Mouse (Mus musculus): ENCODE measurements at regions not wholly inside any gene's neighbourhood (a gene's known extent, or its start where the extent isn't known, plus 50 kb on each side); places are given as distances from the start of the nearest gene placed in this dataset.

DNA sequence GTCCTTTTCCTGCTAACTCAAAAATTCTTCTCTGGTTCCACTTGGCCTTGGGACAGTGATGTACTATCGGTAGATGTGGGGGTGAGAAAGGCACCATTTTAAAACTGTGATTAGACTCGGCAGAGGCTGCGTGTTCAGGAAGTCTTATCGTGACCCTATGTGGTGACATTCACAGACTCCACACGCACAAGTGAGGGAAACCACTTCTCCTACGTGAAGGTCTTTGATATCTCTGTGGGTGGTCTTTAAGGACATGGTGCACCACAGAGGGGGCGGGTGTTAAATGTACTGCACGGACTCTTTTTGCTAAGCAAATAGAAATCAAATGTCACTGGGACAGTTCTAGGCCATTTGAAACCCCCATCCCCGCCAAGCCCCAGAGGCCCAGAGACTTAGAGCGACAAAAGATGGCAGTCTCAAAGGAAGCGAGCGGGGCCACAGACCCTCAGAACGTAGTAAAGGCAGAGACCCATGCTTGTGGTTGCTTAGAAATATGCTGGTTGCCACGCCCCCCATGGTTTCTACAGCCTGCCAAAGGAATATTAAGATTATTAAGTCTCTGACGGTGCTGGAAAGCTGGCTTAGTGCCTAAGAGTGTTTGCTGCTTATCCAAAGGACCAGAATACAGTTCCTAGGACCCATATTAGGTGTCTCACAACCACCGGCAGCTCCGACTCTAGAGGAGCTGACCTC lies 73.6 kb upstream of the Slc45a1 start:
- no peak for DNase-seq (ENCODE audit: low spot score in 2 of 2)

DNA sequence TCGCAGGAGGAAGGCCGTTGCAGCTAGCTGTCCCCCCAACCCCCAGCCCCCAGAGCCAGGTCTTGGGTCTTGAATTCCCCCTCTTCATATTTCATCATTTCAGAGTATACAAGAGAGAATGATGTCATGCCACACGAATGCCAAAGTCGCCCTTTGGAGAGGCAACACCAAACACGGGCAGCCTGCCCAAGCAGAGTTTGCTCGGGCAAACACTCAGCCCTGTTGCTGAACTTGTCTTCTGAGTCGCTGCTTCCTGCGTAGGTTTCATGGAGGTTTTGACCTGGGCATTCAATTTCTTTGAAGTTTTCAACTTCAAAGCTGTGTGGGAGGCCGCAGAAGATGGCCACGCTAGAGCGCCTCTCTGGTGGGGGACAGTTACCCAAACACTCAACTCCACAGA lies 72.8 kb upstream of the Slc45a1 start:
- DNase-seq (ENCODE audit: low spot score in 2 of 2), result no peak

DNA sequence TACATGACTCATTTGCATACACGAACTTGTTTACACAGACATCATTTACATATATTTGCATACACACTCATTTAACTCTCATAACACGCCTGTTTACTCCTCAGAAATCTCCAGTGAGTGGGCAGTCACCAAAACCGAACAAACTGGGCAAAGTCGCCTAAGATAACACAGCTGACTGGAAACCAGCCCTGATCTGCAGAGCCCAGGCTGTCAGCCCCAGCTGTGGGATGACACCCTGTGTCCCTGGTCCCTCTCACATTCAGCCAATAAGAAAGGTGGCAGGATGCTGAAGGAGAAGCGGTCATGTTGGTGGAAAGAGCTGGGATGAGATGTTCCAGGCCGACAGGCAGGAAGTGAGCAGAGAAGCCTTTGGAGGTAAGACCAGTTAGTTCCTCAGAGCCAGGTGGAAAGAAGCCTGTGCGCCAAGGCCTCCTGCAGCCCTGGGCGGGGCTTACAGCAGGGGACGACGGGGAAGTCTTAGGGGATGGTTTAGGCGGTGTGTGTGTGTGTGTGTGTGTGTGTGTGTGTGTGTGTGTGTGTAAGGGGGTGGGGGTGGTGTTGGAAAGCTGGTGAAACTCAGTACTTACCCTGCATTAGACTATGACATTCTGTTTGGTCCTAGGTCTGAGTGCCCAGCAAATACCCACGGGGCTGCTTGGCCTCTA lies 69.8 kb upstream of the Slc45a1 start:
- no peak for DNase-seq (ENCODE audit: low spot score in 2 of 2)

DNA sequence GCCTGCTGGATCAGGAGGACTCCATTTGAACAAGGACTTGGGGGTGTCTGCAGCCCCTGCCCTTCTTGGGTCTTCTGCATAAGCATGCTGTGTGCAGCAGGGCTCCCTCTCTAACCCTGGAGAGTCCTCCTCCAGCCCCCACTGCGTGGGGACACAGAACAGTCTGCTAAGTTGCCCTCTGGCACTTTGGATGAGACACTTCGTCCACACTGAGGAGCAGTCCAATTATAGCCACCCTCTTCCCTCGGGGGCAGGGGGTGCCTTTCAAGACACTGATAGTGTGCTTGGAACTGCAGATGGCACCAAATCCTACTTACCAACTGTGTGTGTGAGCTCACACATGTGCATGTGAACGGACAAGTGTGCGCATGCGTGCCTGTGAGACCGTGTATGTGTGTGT lies 65.9 kb upstream of the Slc45a1 start:
- no peak for DNase-seq (ENCODE audit: low spot score in 2 of 2)

DNA sequence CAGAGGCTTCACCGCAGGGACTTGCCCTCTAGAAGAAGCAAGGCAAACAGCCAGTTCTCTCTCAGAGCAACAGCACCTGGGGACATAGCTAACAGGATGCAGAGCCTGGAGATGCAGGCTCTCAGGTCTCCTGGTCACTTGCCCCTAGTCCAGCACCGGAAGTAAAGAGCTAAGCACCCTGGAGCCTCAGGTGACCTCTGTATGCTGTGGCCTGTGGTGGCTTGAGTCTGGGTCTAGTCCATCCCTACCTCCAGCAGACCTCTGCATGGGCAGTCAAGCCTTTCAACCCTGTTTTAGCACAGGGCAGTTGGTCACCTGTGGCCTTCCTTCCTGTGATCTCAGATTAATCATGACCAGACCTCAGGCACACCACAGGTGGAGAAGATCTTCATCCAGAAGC lies 63.1 kb upstream of the Slc45a1 start:
- DNase-seq (ENCODE audit: low spot score in 2 of 2), result no peak

DNA sequence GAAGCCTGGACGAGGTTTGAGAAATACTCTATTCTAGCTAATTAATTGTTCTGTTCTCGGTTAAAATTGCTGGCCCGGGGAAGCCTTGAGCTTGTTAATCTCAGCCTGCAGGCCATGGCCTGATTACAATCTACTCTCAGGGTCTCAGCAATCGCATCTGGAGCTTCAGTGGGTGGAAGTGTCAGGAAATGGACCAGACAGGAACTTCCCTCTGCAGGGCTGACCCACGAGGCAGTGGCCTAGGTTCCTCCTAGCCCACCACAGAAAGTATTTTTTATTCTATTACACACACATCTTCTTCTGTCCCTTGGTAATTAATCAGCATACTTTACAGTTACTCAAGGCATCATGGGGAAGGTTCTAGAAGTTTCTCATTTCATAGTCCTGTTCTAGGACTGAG lies 61.3 kb upstream of the Slc45a1 start:
- no peak for DNase-seq (ENCODE audit: low spot score in 2 of 2)

DNA sequence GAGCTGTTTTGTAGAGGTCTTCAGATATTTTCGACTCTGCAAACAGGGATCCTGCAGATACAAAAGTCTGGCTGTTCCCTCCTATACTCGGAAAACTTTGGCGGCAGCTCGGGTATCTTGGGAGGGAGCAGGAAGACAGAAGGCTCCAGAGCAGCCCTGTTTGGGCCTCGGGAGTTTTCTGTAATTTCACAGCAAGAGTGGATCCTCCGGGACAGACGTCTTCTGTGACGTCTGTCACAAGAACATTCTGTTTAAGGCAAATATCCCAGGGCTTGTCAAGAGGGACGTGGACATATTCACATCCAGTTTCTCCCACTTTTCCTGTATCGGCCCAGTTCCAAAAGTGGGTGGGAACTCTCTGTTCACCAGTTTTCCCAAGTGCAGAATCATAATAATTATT lies 60.9 kb upstream of the Slc45a1 start:
- DNase-seq (ENCODE audit: low spot score in 2 of 2), result no peak

DNA sequence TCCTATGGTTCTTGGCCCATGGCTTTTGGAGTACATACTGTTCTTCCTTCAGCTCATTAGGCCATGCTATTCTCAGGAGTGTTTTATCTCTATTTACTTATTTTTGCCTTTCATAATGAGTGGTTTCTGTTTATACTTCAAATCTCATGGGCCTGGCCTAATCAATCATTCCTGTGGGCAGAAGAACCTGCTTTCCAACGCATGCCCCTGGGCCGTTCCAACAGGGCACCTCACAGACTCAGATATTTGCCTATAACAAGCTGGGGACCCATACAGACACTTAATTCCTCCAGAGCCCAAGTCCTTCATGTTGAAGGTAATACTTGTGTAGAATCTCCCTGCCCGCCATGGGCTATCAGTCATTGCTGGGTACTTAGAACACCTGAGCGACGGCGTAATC lies 59.7 kb upstream of the Slc45a1 start:
- DNase-seq (ENCODE audit: low spot score in 2 of 2), result no peak

DNA sequence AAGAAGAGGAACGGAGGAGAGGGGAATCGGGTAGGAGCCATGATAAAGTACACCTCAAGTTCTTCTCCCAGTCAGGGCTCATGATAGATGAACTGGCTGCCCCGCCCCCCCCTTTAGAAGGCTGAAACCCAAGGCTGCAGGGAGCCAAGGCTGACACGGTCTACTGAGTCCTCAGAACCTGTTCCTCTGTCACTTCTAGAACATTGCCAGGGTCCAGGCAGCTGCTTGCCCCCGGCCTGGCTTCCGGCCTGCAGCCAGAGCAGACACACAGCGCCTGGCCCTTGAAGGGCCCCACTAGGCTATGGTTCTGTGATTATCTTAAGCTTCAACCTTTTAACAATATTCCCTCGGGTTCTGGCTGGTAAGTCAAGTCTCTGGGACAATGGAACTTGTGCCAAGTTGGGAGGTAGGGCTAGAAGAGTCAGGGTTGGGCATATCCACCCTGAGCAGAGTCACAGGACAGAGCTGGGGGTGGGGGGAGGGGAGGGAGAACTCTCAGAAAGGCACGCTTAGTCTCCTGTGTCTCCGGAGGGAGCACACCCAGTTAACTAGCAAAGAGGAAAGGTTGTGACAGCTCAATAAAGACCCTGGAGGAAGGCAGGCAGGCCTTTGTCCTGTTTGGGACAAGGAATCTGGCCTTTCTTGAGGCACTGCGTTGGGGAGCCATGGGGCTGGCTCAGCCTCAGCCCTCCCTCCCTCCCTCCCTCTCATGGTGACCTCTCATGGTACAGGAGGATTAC lies 57.6 kb upstream of the Slc45a1 start:
- DNase-seq (ENCODE audit: low spot score in 2 of 2), result no peak

DNA sequence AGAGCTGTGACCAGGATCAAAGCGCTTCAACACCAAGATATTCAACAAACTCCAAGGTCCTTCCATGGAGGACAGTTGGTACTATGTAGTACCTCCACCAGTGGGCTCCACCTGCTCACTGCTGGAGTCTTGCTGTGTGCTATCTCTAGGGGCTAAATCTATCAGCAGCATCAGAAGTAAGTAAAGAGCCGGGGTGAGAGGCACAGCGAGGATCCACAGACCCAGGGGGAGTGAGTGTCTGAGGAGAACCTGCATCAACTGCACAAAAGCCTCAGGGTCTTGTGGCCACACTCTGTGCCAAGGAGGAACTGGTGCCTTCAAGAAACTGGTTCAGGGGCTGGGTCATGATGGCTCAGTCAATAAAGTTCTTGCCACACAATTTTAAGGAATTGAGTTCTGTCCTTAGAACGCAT lies 56.6 kb upstream of the Slc45a1 start:
- DNase-seq (ENCODE audit: low spot score in 2 of 2), result no peak

DNA sequence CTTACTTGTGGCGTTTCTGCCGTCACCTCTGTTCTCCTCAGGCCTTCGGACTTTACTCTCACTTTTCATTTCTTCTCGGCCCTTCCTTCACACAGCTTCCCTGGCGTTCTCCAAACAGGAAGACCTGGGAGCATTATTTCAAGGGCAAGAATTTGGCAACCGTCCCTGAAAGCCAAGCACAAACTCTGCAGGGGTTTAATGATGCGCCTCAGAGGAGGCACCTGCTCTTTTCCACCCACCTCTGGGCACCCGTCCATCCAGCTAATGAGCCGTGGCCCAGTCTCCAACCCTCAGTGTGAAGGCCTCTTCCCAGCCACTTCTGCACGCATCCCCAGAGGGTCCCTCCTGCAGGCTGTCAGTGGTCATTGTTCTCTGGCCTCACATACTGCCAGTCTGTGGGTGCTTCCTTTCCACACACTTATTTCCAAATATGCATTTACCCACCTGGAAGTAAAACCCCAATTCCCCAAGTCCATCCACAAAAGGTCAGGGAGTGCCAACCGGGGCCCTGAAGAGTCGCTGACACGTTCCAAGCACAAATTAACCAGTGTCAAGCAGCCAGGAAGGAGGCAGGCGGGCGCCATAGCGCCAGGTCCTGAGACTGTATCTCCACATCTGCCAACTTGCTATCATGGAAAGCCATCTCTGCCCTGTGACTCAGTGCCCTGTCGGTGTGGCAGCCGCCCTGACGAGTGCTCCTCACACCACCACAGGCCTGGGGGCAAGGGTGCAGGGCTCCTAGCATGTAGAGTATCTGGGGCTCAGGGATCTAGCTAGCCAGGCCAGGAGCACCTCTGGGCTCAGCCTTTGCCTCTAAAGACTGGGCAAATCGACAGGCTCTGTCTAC lies 56.0 kb upstream of the Slc45a1 start:
- DNase-seq (ENCODE audit: low spot score in 2 of 2), result no peak

DNA sequence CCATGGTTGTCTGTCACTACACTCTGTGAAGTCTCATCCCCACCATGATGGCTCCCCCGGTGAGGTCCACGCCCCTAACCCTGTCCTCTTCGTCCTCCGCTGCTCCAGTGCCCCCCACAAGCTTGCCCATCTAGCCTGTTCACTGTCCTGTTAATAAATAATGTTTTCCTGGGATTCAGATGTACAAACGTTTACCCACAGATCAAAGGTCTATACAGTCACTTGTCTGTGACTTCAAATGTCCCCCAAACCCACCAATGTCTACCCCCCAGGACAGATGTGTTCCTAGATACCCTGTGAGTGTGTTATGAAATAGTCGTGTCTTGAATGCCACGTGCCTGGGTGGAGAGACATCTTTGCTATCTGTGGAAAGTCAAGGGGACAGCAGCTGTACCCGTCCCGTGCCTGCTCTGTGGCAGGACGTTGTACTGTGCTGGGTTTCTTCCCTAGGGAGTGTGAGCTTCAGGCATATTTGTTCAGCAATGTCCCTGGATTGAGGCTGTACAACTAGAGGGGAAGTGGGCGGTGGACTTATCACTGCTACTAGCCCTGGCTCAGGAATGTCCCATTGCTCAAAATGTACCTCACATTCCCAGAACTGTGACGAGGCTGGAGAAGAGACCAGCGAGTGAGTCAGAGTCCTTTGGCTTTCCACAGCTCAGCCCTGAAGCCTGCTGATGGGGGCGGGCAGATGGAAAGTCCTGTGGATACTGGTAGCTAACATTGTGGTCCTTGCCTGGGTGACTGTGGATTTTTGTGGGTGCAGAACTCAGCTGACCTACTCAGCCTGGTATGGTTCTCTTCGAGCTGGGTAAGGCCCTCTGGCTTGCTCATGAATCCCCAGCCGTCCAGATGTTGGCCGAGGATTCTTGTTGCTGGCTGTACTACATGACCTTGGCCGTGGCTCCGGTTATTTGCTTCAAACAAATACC lies 55.1 kb upstream of the Slc45a1 start:
- DNase-seq (ENCODE audit: low spot score in 2 of 2), result no peak

DNA sequence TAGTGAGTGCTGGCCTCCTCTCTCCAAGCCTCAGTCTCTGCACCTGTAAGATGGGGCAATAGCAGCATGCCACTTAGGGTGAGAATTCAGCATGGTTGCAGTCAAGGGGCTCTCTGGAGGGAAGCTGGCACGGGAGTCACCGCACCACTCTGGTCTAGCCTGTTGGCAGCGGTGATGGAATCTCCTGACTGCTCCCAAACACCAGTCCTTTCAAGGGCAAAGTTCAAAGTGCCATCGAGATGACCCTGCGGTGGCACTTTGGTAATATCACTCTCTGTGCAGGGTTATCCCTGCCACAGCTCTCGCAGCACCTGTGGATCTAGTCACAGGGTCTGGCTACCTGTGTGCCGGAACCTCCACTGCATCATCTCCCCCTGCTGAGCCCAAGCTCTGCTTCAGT lies 54.3 kb upstream of the Slc45a1 start:
- DNase-seq (ENCODE audit: low spot score in 2 of 2), result no peak

DNA sequence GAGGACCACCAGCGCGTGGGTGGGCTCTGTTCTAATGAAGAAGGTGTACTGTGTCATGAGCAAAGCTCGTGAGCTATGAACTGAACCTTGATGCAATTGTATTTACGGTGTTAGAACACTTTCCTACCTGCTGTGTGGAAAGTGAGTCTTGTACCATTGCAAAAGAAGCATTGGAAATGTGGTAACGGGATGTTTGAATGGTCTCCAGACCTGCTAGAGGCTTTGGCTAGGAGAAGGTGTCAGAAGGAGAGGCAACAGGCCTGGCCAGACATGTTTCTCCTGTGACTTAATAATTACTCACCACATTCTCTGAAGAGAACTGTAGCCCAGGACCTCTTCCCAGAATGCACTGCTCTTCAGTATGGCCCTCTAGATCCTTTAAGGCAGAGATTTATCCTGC lies 51.3 kb upstream of the Slc45a1 start:
- no peak for DNase-seq (ENCODE audit: low spot score in 2 of 2)
